Mouse (Mus musculus) CH12.LX (cell line): ENCODE results near the gene Plin3. TPM values are rescaled to one million over a fixed set of nuclear protein-coding genes. Genes with fewer than 3 reads are reported as not detected.

ENCODE experiments used
- DNase-seq: peaks from one replicate; pipeline ENCODE4 v3.0.0-alpha.2; 2013; ENCODE audit errors: extremely low read depth
- H3K27ac ChIP-seq: 2 replicates; pipeline ENCODE4 v1.5.1; 2012; ENCODE audit warnings: low read depth, mild to moderate bottlenecking, control low read depth, moderate library complexity; ENCODE audit not compliant: insufficient read depth
- H3K27me3 ChIP-seq: replicated peaks from 2 replicates; pipeline ENCODE3; 2012; ENCODE audit warnings: inconsistent platforms
- H3K36me3 ChIP-seq, 2 experiments: replicated peaks in 1 of 2; 2 replicates each; pipeline versions ENCODE3 to v1.6.1; 2012; ENCODE audit warnings: inconsistent platforms in 1 of 2, low read length in 1 of 2, mild to moderate bottlenecking in 1 of 2, mixed read lengths in 1 of 2, moderate library complexity in 1 of 2; ENCODE audit not compliant: control insufficient read depth in 1 of 2, insufficient read depth in 1 of 2
- H3K4me1 ChIP-seq, 2 experiments: 2 replicates each; pipeline ENCODE4 v1.6.1; 2012; ENCODE audit warnings: inconsistent platforms in 1 of 2, moderate library complexity in 1 of 2; ENCODE audit not compliant: insufficient read depth in 2 of 2, control insufficient read depth in 1 of 2
- H3K4me2 ChIP-seq: 2 replicates; pipeline ENCODE4 v1.6.1; 2012; ENCODE audit warnings: low read depth, mild to moderate bottlenecking, control low read depth; ENCODE audit not compliant: poor library complexity, insufficient read depth, severe bottlenecking
- H3K4me3 ChIP-seq, 3 experiments: fragments of 150-350 bp in 1 of 3; sonication (generic) in 1 of 3; replicated peaks in 1 of 3; 2 replicates each; pipeline versions ENCODE3 to v1.5.1; 2011 to 2012; ENCODE audit warnings: low read depth in 2 of 3, low read length in 2 of 3, mild to moderate bottlenecking in 2 of 3, moderate library complexity in 2 of 3, control low read depth in 1 of 3, improper control_type of control experiment in 1 of 3, inconsistent platforms in 1 of 3, mixed read lengths in 1 of 3; ENCODE audit not compliant: poor library complexity in 1 of 3
- H3K79me2 ChIP-seq: replicated peaks from 2 replicates; pipeline ENCODE4 v1.6.1; 2012; ENCODE audit warnings: mild to moderate bottlenecking, moderate library complexity; ENCODE audit not compliant: control insufficient read depth, poor library complexity, insufficient read depth, severe bottlenecking; ENCODE audit errors: extremely low read depth
- H3K9ac ChIP-seq: 2 replicates; pipeline ENCODE4 v1.6.1; 2012; ENCODE audit warnings: low read depth, mild to moderate bottlenecking, control low read depth, moderate library complexity; ENCODE audit not compliant: insufficient read depth
- H3K9me3 ChIP-seq: replicated peaks from 2 replicates; pipeline ENCODE3; 2012; ENCODE audit warnings: low read length, inconsistent platforms, mixed read lengths
- CHD1 ChIP-seq: IDR thresholded peaks from 2 replicates; pipeline ENCODE4 v1.6.1; 2012; ENCODE audit warnings: low read depth, low read length, improper control_type of control experiment, inconsistent platforms
- CTCF ChIP-seq, 2 experiments: IDR thresholded peaks in 1 of 2; conservative IDR thresholded peaks in 1 of 2; 2 replicates each; pipeline ENCODE4 v1.5.1; 2011 to 2012; ENCODE audit warnings: low read depth in 2 of 2, low read length in 2 of 2, improper control_type of control experiment in 1 of 2, inconsistent platforms in 1 of 2, mild to moderate bottlenecking in 1 of 2, moderate library complexity in 1 of 2
- E2F4 ChIP-seq: IDR thresholded peaks from 2 replicates; pipeline ENCODE4 v1.6.1; 2011; ENCODE audit warnings: low read depth, low read length, improper control_type of control experiment; ENCODE audit not compliant: insufficient replicate concordance
- HCFC1 ChIP-seq: IDR thresholded peaks from 2 replicates; pipeline ENCODE4 v1.6.1; 2012; ENCODE audit warnings: low read depth, mild to moderate bottlenecking, inconsistent platforms, low read length, improper control_type of control experiment
- MAX ChIP-seq: IDR thresholded peaks from 2 replicates; pipeline ENCODE4 v1.6.1; 2011; ENCODE audit warnings: low read length, improper control_type of control experiment
- MAZ ChIP-seq: IDR thresholded peaks from 2 replicates; pipeline ENCODE4 v1.6.1; 2012; ENCODE audit warnings: low read depth, mild to moderate bottlenecking, inconsistent platforms, low read length, improper control_type of control experiment, moderate library complexity
- MXI1 ChIP-seq: IDR thresholded peaks from 2 replicates; pipeline ENCODE4 v1.6.1; 2011; ENCODE audit warnings: mild to moderate bottlenecking, low read depth, low read length, improper control_type of control experiment
- MYC ChIP-seq: IDR thresholded peaks from 2 replicates; pipeline ENCODE4 v1.6.1; 2011; ENCODE audit warnings: low read depth, mild to moderate bottlenecking, improper control_type of control experiment, low read length
- POLR2AphosphoS2 ChIP-seq: IDR thresholded peaks from 2 replicates; pipeline ENCODE4 v1.6.1; 2011; ENCODE audit warnings: low read depth, low read length, improper control_type of control experiment
- RAD21 ChIP-seq: IDR thresholded peaks from 2 replicates; pipeline ENCODE4 v1.6.1; 2011; ENCODE audit warnings: low read depth, mild to moderate bottlenecking, low read length, improper control_type of control experiment, moderate library complexity
- SIN3A ChIP-seq: IDR thresholded peaks from 2 replicates; pipeline ENCODE4 v1.6.1; 2012; ENCODE audit warnings: low read length, improper control_type of control experiment, inconsistent platforms
- SMC3 ChIP-seq: IDR thresholded peaks from 2 replicates; pipeline ENCODE4 v1.6.1; 2011; ENCODE audit warnings: low read depth, low read length, improper control_type of control experiment
- TBP ChIP-seq: conservative IDR thresholded peaks from 2 replicates; pipeline ENCODE4 v1.6.1; 2011; ENCODE audit warnings: low read depth, low read length, improper control_type of control experiment
- UBTF ChIP-seq: IDR thresholded peaks from 2 replicates; pipeline ENCODE4 v1.6.1; 2012; ENCODE audit warnings: low read depth, mild to moderate bottlenecking, inconsistent platforms, low read length, improper control_type of control experiment, moderate library complexity
- USF2 ChIP-seq: conservative IDR thresholded peaks from 2 replicates; pipeline ENCODE4 v1.6.1; 2011; ENCODE audit warnings: low read depth, low read length, improper control_type of control experiment
- ZKSCAN1 ChIP-seq: IDR thresholded peaks from 2 replicates; pipeline ENCODE4 v1.6.1; 2012; ENCODE audit warnings: low read depth, inconsistent platforms, low read length, improper control_type of control experiment, borderline replicate concordance
- dilution Hi-C: fragments of 300-500 bp; cut with MboI; formaldehyde crosslinking; loops from 2 replicates; pipeline ENCODE4 v1.14.3; 2020; ENCODE audit warnings: low sequenced_read_pairs; ENCODE audit not compliant: extremely low pct_unique_long_range_greater_than_20kb, extremely low pct_ligation_motif_present
- in situ Hi-C: fragments of 300-500 bp; cut with MboI; formaldehyde crosslinking; loops from 3 replicates; pipeline ENCODE4 v1.14.3; 2019; ENCODE audit warnings: low sequenced_read_pairs, low pct_ligation_motif_present, low pct_unique_long_range_greater_than_20kb, mixed read lengths
- polyA plus RNA-seq: library from polyadenylated mRNA; unstranded; fragments of >175 nt; gene quantifications from 2 replicates; pipeline ENCODE4 v1.2.1, GENCODE M21; 2012; ENCODE audit warnings: low read depth; ENCODE audit not compliant: insufficient read length
- total RNA-seq, 2 experiments: library from RNA; depleted of rRNA; stranded (reverse); fragments of 300-350 nt in 1 of 2; fragments of >200 nt in 1 of 2; gene quantifications; 2 replicates each; pipeline ENCODE4 v1.2.3; 2012 to 2014

Gene Plin3
- total and polyA plus RNA-seq, 3 experiments, result 17.3 to 23.3 (median 18.5) TPM

DNA sequence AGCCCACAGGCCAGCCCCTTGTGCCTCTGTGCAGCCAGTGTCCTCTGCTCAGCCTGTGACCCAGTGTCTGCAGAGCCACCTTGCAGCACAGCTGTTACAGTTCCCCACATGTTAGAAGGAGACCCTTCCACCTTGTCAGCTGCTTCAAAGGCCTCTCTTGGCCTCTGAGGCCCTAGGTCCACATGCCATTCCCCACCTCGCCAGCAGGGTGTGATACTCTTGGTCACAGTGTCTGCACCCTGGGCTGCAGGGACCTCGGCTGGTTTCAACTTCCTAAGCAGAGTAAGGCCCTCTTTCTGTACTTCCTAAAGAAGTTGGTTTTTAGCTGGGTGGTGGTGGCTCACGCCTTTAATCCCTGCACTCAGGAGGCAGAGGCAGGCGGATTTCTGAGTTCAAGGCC is 46.2 kb upstream of the Plin3 start:
- peaks cover 24 to 59% of the 10 kb centered on the region in 2 experiments for H3K4me1 ChIP-seq
- no peak overlapping the region for H3K9ac ChIP-seq
- H3K4me2 ChIP-seq, result no peak overlapping the region
- H3K27ac ChIP-seq, result no peak overlapping the region
- no peaks in the 10 kb centered on the region for H3K27me3 ChIP-seq
- H3K79me2 ChIP-seq, result no peaks in the 10 kb centered on the region
- no peaks in the 10 kb centered on the region for H3K9me3 ChIP-seq
- in situ Hi-C loops (no loop called here), dilution Hi-C loops (no loop called here)
- no peak for TF ChIP-seq MXI1
- TF ChIP-seq MAX, result peak; percentile 45; the same call in 1 of the 2 replicates
- TF ChIP-seq MYC, result no peak
- no peak for TF ChIP-seq ZKSCAN1
- peak; percentile 19 for TF ChIP-seq RAD21
- TF ChIP-seq E2F4, result no peak
- no peak for TF ChIP-seq HCFC1
- TF ChIP-seq CHD1, result no peak
- 0 out of 2 replicates have a peak, but pooled peaks have one; percentile 21 for TF ChIP-seq TBP
- peak; percentile 63 to 74 for TF ChIP-seq CTCF (conservative IDR thresholded peaks at IDR 0.05 in 1 of 2, IDR thresholded peaks at IDR 0.05 in 1 of 2; ENCODE audit: low read depth in 2 of 2, low read length in 2 of 2)
- no peak for TF ChIP-seq MAZ
- TF ChIP-seq SMC3, result peak; percentile 66
- TF ChIP-seq SIN3A, result no peak
- TF ChIP-seq UBTF, result no peak
- peaks cover 0 to 23% of the 10 kb centered on the region in 2 experiments for H3K36me3 ChIP-seq
- DNase-seq, result peak; percentile 71
- no peak overlapping the region for H3K4me3 ChIP-seq

DNA sequence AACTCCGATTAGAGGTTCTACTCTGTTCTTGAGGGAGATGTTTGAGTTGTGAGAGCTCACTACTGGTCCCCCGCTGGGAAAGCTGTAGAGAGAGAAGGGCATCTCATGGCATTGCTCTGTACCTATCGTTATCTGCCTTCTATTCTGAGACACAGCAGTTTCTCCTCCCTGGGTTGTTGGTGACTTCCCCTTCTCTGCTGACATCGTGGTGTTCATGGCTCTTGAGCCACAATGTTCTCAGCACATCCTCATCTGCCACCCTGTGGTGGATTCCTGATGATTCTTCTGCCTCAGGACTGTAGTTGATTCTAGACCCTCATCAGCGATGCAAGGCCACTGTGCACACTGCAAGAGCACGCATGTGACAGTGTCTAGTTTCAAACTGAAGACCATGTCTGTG is 45.1 kb upstream of the Plin3 start:
- dilution Hi-C loops (no loop called here), in situ Hi-C loops (no loop called here)

More for the DNA sequence above, 45.1 kb upstream of the Plin3 start:
- no peak overlapping the region for H3K9ac ChIP-seq
- H3K79me2 ChIP-seq, result no peaks in the 10 kb centered on the region
- peaks cover 0 to 23% of the 10 kb centered on the region in 2 experiments for H3K36me3 ChIP-seq
- no peaks in the 10 kb centered on the region for H3K27me3 ChIP-seq
- no peak overlapping the region for H3K4me2 ChIP-seq
- TF ChIP-seq USF2 (no peak), POLR2AphosphoS2 (no peak), CTCF (conservative IDR thresholded peaks at IDR 0.05 in 1 of 2, IDR thresholded peaks at IDR 0.05 in 1 of 2; ENCODE audit: low read depth in 2 of 2, low read length in 2 of 2) (peak in 1 of 2 experiments; percentile 17; a peak in 1 of 4 replicates)
- TF ChIP-seq, all 38 proteins: peak for 1
- H3K4me1 ChIP-seq, result peaks cover 24 to 51% of the 10 kb centered on the region in 2 experiments
- H3K4me3 ChIP-seq, result no peak overlapping the region
- H3K9me3 ChIP-seq, result no peaks in the 10 kb centered on the region
- DNase-seq, result peak; percentile 35
- no peak overlapping the region for H3K27ac ChIP-seq
